Mouse (Mus musculus): ENCODE data around the gene Skp2. TPM values are rescaled to one million over a fixed set of nuclear protein-coding genes. Genes with fewer than 3 reads are reported as not detected.
A peak's percentile ranks its signal among the peaks of the same experiment; 100 is the strongest.
"Not testable (repeated sequence)": the region's sequence is repeated elsewhere in the genome, so short reads cannot be mapped to it uniquely, and the experiment has no call there.

The Skp2 gene
- polyA plus RNA-seq (2012; ENCODE audit: insufficient read depth, insufficient read length, missing spikeins) = 14.2 and 14.4 TPM in 2 replicates

GRCm38 (mm10) chr15:9155325-9155724, at the start of gene Skp2:
TSS of gene Skp2 (minus strand) at chr15:9155425.
- 0 out of 2 replicates have a peak, but pooled peaks cover 2% of the 10 kb centered on the region for H3K4me1 ChIP-seq (ENCODE audit: control insufficient read depth, insufficient read depth, low read length)
- no peak within 1 kb of the TSS for H3K4me3 ChIP-seq (ENCODE audit: insufficient read depth, low read length)
- no peak within 1 kb of the TSS for H3K27ac ChIP-seq (ENCODE audit: insufficient read depth, low read depth, low read length)
- TF ChIP-seq POLR2A (IDR thresholded peaks at IDR 0.05; ENCODE audit: borderline replicate concordance, low read depth, low read length) (no peak), CTCF (IDR thresholded peaks at IDR 0.05; ENCODE audit: low read depth, low read length) (no peak)

- Histone ChIP-seq H3K4me1 (ENCODE audit: control insufficient read depth, insufficient read depth, low read length) (no peaks in the 10 kb centered on the region), H3K4me3 (ENCODE audit: insufficient read depth, low read length) (no peak overlapping the region), H3K27ac (ENCODE audit: insufficient read depth, low read depth, low read length) (no peak overlapping the region)
- TF ChIP-seq CTCF (IDR thresholded peaks at IDR 0.05; ENCODE audit: low read depth, low read length) = no peak
- TF ChIP-seq POLR2A (IDR thresholded peaks at IDR 0.05; ENCODE audit: borderline replicate concordance, low read depth, low read length) = no peak
These were observed 43.2 kb upstream of the Skp2 start for GRCm38 (mm10) chr15:9198421-9198820.

GRCm38 (mm10) chr15:9192685-9193084, 37.5 kb upstream of the Skp2 start:
- H3K4me1 ChIP-seq (ENCODE audit: control insufficient read depth, insufficient read depth, low read length); H3K4me3 ChIP-seq (ENCODE audit: insufficient read depth, low read length); H3K27ac ChIP-seq (ENCODE audit: insufficient read depth, low read depth, low read length): not testable (repeated sequence)

GRCm38 (mm10) chr15:9189796-9190195, 34.6 kb upstream of the Skp2 start:
- TF ChIP-seq POLR2A (IDR thresholded peaks at IDR 0.05; ENCODE audit: borderline replicate concordance, low read depth, low read length) (no peak), CTCF (IDR thresholded peaks at IDR 0.05; ENCODE audit: low read depth, low read length) (no peak)
- H3K4me3 ChIP-seq (ENCODE audit: insufficient read depth, low read length) = no peak overlapping the region
- no peak overlapping the region for H3K27ac ChIP-seq (ENCODE audit: insufficient read depth, low read depth, low read length)
- H3K4me1 ChIP-seq (ENCODE audit: control insufficient read depth, insufficient read depth, low read length) = no peaks in the 10 kb centered on the region

GRCm38 (mm10) chr15:9183995-9184394, 28.8 kb upstream of the Skp2 start:
- H3K27ac ChIP-seq (ENCODE audit: insufficient read depth, low read depth, low read length) = no peak overlapping the region
- no peak for TF ChIP-seq CTCF (IDR thresholded peaks at IDR 0.05; ENCODE audit: low read depth, low read length)
- TF ChIP-seq POLR2A (IDR thresholded peaks at IDR 0.05; ENCODE audit: borderline replicate concordance, low read depth, low read length) = no peak
- no peak overlapping the region for H3K4me3 ChIP-seq (ENCODE audit: insufficient read depth, low read length)
- no peaks in the 10 kb centered on the region for H3K4me1 ChIP-seq (ENCODE audit: control insufficient read depth, insufficient read depth, low read length)

- TF ChIP-seq POLR2A (IDR thresholded peaks at IDR 0.05; ENCODE audit: borderline replicate concordance, low read depth, low read length) (no peak), CTCF (IDR thresholded peaks at IDR 0.05; ENCODE audit: low read depth, low read length) (no peak)
- no peaks in the 10 kb centered on the region for H3K4me1 ChIP-seq (ENCODE audit: control insufficient read depth, insufficient read depth, low read length)
- H3K4me3 ChIP-seq (ENCODE audit: insufficient read depth, low read length) = no peak overlapping the region
- H3K27ac ChIP-seq (ENCODE audit: insufficient read depth, low read depth, low read length) = no peak overlapping the region
These were observed 21.8 kb upstream of the Skp2 start for GRCm38 (mm10) chr15:9177038-9177437.

GRCm38 (mm10) chr15:9164125-9164524, 8.9 kb upstream of the Skp2 start:
- no peak overlapping the region for H3K27ac ChIP-seq (ENCODE audit: insufficient read depth, low read depth, low read length)
- H3K4me1 ChIP-seq (ENCODE audit: control insufficient read depth, insufficient read depth, low read length) = no peaks in the 10 kb centered on the region
- no peak overlapping the region for H3K4me3 ChIP-seq (ENCODE audit: insufficient read depth, low read length)
- no peak for TF ChIP-seq POLR2A (IDR thresholded peaks at IDR 0.05; ENCODE audit: borderline replicate concordance, low read depth, low read length)
- no peak for TF ChIP-seq CTCF (IDR thresholded peaks at IDR 0.05; ENCODE audit: low read depth, low read length)

GRCm38 (mm10) chr15:9162557-9163070, 7.4 kb upstream of the Skp2 start:
- Histone ChIP-seq H3K4me3 (ENCODE audit: insufficient read depth, low read length) (no peak overlapping the region), H3K4me1 (ENCODE audit: control insufficient read depth, insufficient read depth, low read length) (no peaks in the 10 kb centered on the region), H3K27ac (ENCODE audit: insufficient read depth, low read depth, low read length) (no peak overlapping the region)
- TF ChIP-seq POLR2A (IDR thresholded peaks at IDR 0.05; ENCODE audit: borderline replicate concordance, low read depth, low read length) = no peak

- H3K4me1 ChIP-seq (ENCODE audit: control insufficient read depth, insufficient read depth, low read length) = peaks cover 13% of the 10 kb centered on the region
- H3K27ac ChIP-seq (ENCODE audit: insufficient read depth, low read depth, low read length) = 0 out of 2 replicates have a peak overlapping the region, but pooled peaks have one; percentile 27
- no peak for TF ChIP-seq POLR2A (IDR thresholded peaks at IDR 0.05; ENCODE audit: borderline replicate concordance, low read depth, low read length)
- no peak for TF ChIP-seq CTCF (IDR thresholded peaks at IDR 0.05; ENCODE audit: low read depth, low read length)
- H3K4me3 ChIP-seq (ENCODE audit: insufficient read depth, low read length) = peak overlapping the region; percentile 95
These were observed 14.5 kb downstream of the Skp2 start for GRCm38 (mm10) chr15:9140684-9141171.

GRCm38 (mm10) chr15:9140252-9140680, 15.0 kb downstream of the Skp2 start, which contains the start of gene Lmbrd2:
TSS of gene Lmbrd2 (plus strand) at chr15:9140550.
- peaks cover 15% of the 10 kb centered on the region for H3K4me1 ChIP-seq (ENCODE audit: control insufficient read depth, insufficient read depth, low read length)
- peak within 1 kb of the TSS; percentile 95 for H3K4me3 ChIP-seq (ENCODE audit: insufficient read depth, low read length)
- TF ChIP-seq POLR2A (IDR thresholded peaks at IDR 0.05; ENCODE audit: borderline replicate concordance, low read depth, low read length) (no peak), CTCF (IDR thresholded peaks at IDR 0.05; ENCODE audit: low read depth, low read length) (no peak)
- H3K27ac ChIP-seq (ENCODE audit: insufficient read depth, low read depth, low read length) = peak within 1 kb of the TSS; percentile 64

All from bone marrow macrophage, adult 2 months (primary cell).